Mouse (Mus musculus): ENCODE measurements around the gene Olfr69. TPM values are rescaled to one million over a fixed set of nuclear protein-coding genes. Genes with fewer than 3 reads are reported as not detected.
"Not testable (repeated sequence)": the region's sequence is repeated elsewhere in the genome, so short reads cannot be mapped to it uniquely, and the experiment has no call there.

Olfr69 gene
- polyA plus RNA-seq, 1 experiment: not detected

GRCm38 (mm10) chr7:103809801-103810155 is 38.4 kb upstream of the Olfr69 start:
- no peaks in the 10 kb centered on the region for H3K27me3 ChIP-seq (ENCODE audit: control insufficient read depth, insufficient read depth, low read length)
- no peaks in the 10 kb centered on the region for H3K36me3 ChIP-seq (ENCODE audit: control insufficient read depth, insufficient read depth, low read length)
- H3K4me1 ChIP-seq (ENCODE audit: control insufficient read depth, insufficient read depth, low read length): no peaks in the 10 kb centered on the region
- TF ChIP-seq POLR2A (IDR thresholded peaks at IDR 0.05; ENCODE audit: control insufficient read depth, low read depth, low read length) (no peak), CTCF (IDR thresholded peaks at IDR 0.05; ENCODE audit: control insufficient read depth, insufficient read depth, insufficient replicate concordance, low read depth, low read length) (no peak)
- H3K27ac ChIP-seq (ENCODE audit: control insufficient read depth, insufficient read depth, low read depth, low read length): no peak overlapping the region
- H3K4me3 ChIP-seq (ENCODE audit: control insufficient read depth, low read depth, low read length): no peak overlapping the region

- Histone ChIP-seq H3K4me3 (ENCODE audit: control insufficient read depth, low read depth, low read length) (no peak overlapping the region), H3K4me1 (ENCODE audit: control insufficient read depth, insufficient read depth, low read length) (no peaks in the 10 kb centered on the region), H3K27me3 (ENCODE audit: control insufficient read depth, insufficient read depth, low read length) (no peaks in the 10 kb centered on the region), H3K27ac (ENCODE audit: control insufficient read depth, insufficient read depth, low read depth, low read length) (no peak overlapping the region), H3K36me3 (ENCODE audit: control insufficient read depth, insufficient read depth, low read length) (no peaks in the 10 kb centered on the region)
- TF ChIP-seq POLR2A (IDR thresholded peaks at IDR 0.05; ENCODE audit: control insufficient read depth, low read depth, low read length): no peak
- TF ChIP-seq CTCF (IDR thresholded peaks at IDR 0.05; ENCODE audit: control insufficient read depth, insufficient read depth, insufficient replicate concordance, low read depth, low read length): no peak
These were observed 37.8 kb upstream of the Olfr69 start for GRCm38 (mm10) chr7:103808971-103809800.

DNA sequence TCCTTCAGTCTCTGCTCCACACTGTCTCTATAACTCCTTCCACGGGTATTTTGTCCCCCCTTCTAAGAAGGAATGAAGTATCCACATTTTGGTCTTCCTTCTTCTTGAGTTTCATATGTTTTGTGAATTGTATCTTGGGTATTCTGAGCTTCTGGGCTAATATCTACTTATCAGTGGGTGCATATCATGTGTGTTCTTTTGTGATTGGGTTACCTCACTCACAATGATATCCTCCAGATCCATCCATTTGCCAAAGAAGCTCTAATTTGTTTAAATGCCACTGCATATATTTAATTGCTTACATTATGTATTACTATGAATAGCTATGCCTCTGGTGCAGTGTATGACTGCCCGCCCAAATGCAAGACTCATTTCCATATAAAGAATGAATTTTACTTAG is 36.7 kb upstream of the Olfr69 start:
- not testable (repeated sequence) for H3K4me1 ChIP-seq (ENCODE audit: control insufficient read depth, insufficient read depth, low read length); H3K27me3 ChIP-seq (ENCODE audit: control insufficient read depth, insufficient read depth, low read length); H3K4me3 ChIP-seq (ENCODE audit: control insufficient read depth, low read depth, low read length); H3K36me3 ChIP-seq (ENCODE audit: control insufficient read depth, insufficient read depth, low read length); H3K27ac ChIP-seq (ENCODE audit: control insufficient read depth, insufficient read depth, low read depth, low read length)

DNA sequence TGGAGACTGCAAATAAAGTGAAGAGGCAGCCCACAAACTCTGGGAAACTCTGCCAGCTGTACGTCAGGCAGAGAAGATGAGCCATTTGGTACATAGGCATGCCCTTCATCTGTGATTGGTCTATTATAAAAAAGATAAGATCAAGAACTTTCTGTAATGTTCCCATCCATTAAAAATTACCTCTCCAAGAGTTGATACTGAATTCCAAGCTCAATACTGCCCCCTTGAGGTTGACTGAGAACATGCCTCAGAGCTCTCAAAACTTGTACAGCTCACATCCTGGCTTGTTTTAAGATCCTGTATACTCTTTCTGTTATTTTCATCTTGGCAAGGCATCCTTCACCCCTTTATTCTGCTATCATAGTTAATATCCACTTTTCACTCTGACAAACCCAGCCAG is 35.5 kb upstream of the Olfr69 start:
- Histone ChIP-seq H3K4me1 (ENCODE audit: control insufficient read depth, insufficient read depth, low read length) (no peaks in the 10 kb centered on the region), H3K4me3 (ENCODE audit: control insufficient read depth, low read depth, low read length) (no peak overlapping the region), H3K36me3 (ENCODE audit: control insufficient read depth, insufficient read depth, low read length) (no peaks in the 10 kb centered on the region), H3K27me3 (ENCODE audit: control insufficient read depth, insufficient read depth, low read length) (no peaks in the 10 kb centered on the region), H3K27ac (ENCODE audit: control insufficient read depth, insufficient read depth, low read depth, low read length) (no peak overlapping the region)
- peak; percentile 15; the same call in 1 of the 2 replicates for TF ChIP-seq CTCF (IDR thresholded peaks at IDR 0.05; ENCODE audit: control insufficient read depth, insufficient read depth, insufficient replicate concordance, low read depth, low read length)
- no peak for TF ChIP-seq POLR2A (IDR thresholded peaks at IDR 0.05; ENCODE audit: control insufficient read depth, low read depth, low read length)

- TF ChIP-seq POLR2A (IDR thresholded peaks at IDR 0.05; ENCODE audit: control insufficient read depth, low read depth, low read length): no peak
- no peak for TF ChIP-seq CTCF (IDR thresholded peaks at IDR 0.05; ENCODE audit: control insufficient read depth, insufficient read depth, insufficient replicate concordance, low read depth, low read length)
- H3K36me3 ChIP-seq (ENCODE audit: control insufficient read depth, insufficient read depth, low read length): no peaks in the 10 kb centered on the region
- H3K4me1 ChIP-seq (ENCODE audit: control insufficient read depth, insufficient read depth, low read length): no peaks in the 10 kb centered on the region
- H3K27me3 ChIP-seq (ENCODE audit: control insufficient read depth, insufficient read depth, low read length): no peaks in the 10 kb centered on the region
- no peak overlapping the region for H3K27ac ChIP-seq (ENCODE audit: control insufficient read depth, insufficient read depth, low read depth, low read length)
- no peak overlapping the region for H3K4me3 ChIP-seq (ENCODE audit: control insufficient read depth, low read depth, low read length)
These were observed 21.4 kb upstream of the Olfr69 start for GRCm38 (mm10) chr7:103792669-103793388.

DNA sequence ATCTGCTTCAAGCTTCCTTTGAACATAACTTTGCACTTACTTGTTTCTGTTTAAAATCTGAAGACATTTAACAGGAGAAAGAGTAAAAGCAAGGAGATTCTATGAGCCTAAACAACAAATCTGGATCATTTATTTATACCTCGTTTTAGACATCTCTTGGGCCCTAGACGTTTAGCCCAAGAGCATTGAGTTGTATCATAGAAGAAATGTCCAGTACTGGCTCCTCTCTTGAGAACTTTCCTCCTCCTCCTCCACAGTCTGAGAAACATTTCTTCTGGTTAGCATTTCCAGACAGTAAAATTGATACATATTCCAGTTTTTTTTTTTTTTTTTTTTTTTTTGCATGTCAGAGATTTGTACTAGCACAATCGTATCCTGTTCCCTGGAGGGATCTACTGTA is 20.3 kb upstream of the Olfr69 start, which contains the start of gene Olfr67:
Gene Olfr67 (minus strand): TSS at position 101 of the 400 bp plus-strand sequence.
- Histone ChIP-seq H3K4me3 (ENCODE audit: control insufficient read depth, low read depth, low read length) (no peak within 1 kb of the TSS), H3K27ac (ENCODE audit: control insufficient read depth, insufficient read depth, low read depth, low read length) (no peak within 1 kb of the TSS), H3K36me3 (ENCODE audit: control insufficient read depth, insufficient read depth, low read length) (no peaks in the 10 kb centered on the region), H3K27me3 (ENCODE audit: control insufficient read depth, insufficient read depth, low read length) (no peaks in the 10 kb centered on the region), H3K4me1 (ENCODE audit: control insufficient read depth, insufficient read depth, low read length) (no peaks in the 10 kb centered on the region)
- TF ChIP-seq CTCF (IDR thresholded peaks at IDR 0.05; ENCODE audit: control insufficient read depth, insufficient read depth, insufficient replicate concordance, low read depth, low read length): no peak
- TF ChIP-seq POLR2A (IDR thresholded peaks at IDR 0.05; ENCODE audit: control insufficient read depth, low read depth, low read length): no peak

- Histone ChIP-seq H3K36me3 (ENCODE audit: control insufficient read depth, insufficient read depth, low read length) (no peaks in the 10 kb centered on the region), H3K27ac (ENCODE audit: control insufficient read depth, insufficient read depth, low read depth, low read length) (no peak within 1 kb of the TSS), H3K27me3 (ENCODE audit: control insufficient read depth, insufficient read depth, low read length) (no peaks in the 10 kb centered on the region), H3K4me3 (ENCODE audit: control insufficient read depth, low read depth, low read length) (no peak within 1 kb of the TSS), H3K4me1 (ENCODE audit: control insufficient read depth, insufficient read depth, low read length) (no peaks in the 10 kb centered on the region)
- TF ChIP-seq CTCF (IDR thresholded peaks at IDR 0.05; ENCODE audit: control insufficient read depth, insufficient read depth, insufficient replicate concordance, low read depth, low read length) (no peak), POLR2A (IDR thresholded peaks at IDR 0.05; ENCODE audit: control insufficient read depth, low read depth, low read length) (no peak)
These were observed 8.2 kb upstream of the Olfr69 start, which contains the start of gene Olfr68 for GRCm38 (mm10) chr7:103779598-103779997. Olfr68 (minus strand) TSS chr7:103779698.

GRCm38 (mm10) chr7:103777652-103778051 is 6.3 kb upstream of the Olfr69 start:
- not testable (repeated sequence) for H3K36me3 ChIP-seq (ENCODE audit: control insufficient read depth, insufficient read depth, low read length); H3K27me3 ChIP-seq (ENCODE audit: control insufficient read depth, insufficient read depth, low read length)

GRCm38 (mm10) chr7:103767687-103768086 is 3.7 kb downstream of the Olfr69 start:
- not testable (repeated sequence) for H3K4me3 ChIP-seq (ENCODE audit: control insufficient read depth, low read depth, low read length); H3K27me3 ChIP-seq (ENCODE audit: control insufficient read depth, insufficient read depth, low read length); H3K36me3 ChIP-seq (ENCODE audit: control insufficient read depth, insufficient read depth, low read length); H3K4me1 ChIP-seq (ENCODE audit: control insufficient read depth, insufficient read depth, low read length); H3K27ac ChIP-seq (ENCODE audit: control insufficient read depth, insufficient read depth, low read depth, low read length)

More at GRCm38 (mm10) chr7:103777652-103778051, 6.3 kb upstream of the Olfr69 start:
- not testable (repeated sequence) for H3K4me3 ChIP-seq (ENCODE audit: control insufficient read depth, low read depth, low read length); H3K4me1 ChIP-seq (ENCODE audit: control insufficient read depth, insufficient read depth, low read length); H3K27ac ChIP-seq (ENCODE audit: control insufficient read depth, insufficient read depth, low read depth, low read length)

GRCm38 (mm10) chr7:103762212-103762611 is 9.2 kb downstream of the Olfr69 start:
- not testable (repeated sequence) for H3K27me3 ChIP-seq (ENCODE audit: control insufficient read depth, insufficient read depth, low read length); H3K27ac ChIP-seq (ENCODE audit: control insufficient read depth, insufficient read depth, low read depth, low read length); H3K4me1 ChIP-seq (ENCODE audit: control insufficient read depth, insufficient read depth, low read length); H3K36me3 ChIP-seq (ENCODE audit: control insufficient read depth, insufficient read depth, low read length); H3K4me3 ChIP-seq (ENCODE audit: control insufficient read depth, low read depth, low read length)
